Mouse (Mus musculus) heart, adult 9 months (tissue): ENCODE measurements around the gene Rbm6.
A peak's percentile ranks its signal among the peaks of the same experiment; 100 is the strongest.

Source experiments
- DNase-seq, 2 experiments: peaks; one replicate each; pipeline ENCODE4 v3.0.0; 2022; ENCODE audit warnings: low spot score in 2 of 2

Rbm6 gene

GRCm38 (mm10) chr9:107873137-107873536 lies at the start of gene Rbm6:
Rbm6 (minus strand) TSS chr9:107873237.
- DNase-seq = no peak

DNA sequence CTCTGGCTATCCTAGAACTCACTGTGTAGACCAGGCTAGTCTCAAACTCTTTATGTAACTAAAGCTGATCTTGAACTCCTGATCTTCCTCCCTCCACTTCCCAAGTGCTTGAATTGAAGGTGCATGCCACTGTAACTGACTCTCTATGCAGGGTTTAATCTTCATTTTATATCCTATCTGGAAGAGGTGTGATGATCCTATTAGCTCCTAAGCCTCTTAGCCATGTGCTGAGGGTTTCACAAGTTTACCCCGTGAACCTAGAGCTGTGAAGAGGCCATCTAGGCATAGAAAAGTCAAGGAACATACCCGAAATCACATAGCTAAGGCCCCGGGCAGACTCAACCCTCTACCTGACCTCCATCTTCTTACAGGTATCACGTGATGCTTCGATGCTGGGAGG lies 46.4 kb upstream of the Rbm6 start:
- no peak for DNase-seq

GRCm38 (mm10) chr9:107918884-107919283 lies 45.8 kb upstream of the Rbm6 start:
- no peak for DNase-seq

GRCm38 (mm10) chr9:107917895-107918608 lies 45.0 kb upstream of the Rbm6 start:
- DNase-seq = no peak

GRCm38 (mm10) chr9:107914764-107915420 lies 41.9 kb upstream of the Rbm6 start:
- DNase-seq = no peak

DNA sequence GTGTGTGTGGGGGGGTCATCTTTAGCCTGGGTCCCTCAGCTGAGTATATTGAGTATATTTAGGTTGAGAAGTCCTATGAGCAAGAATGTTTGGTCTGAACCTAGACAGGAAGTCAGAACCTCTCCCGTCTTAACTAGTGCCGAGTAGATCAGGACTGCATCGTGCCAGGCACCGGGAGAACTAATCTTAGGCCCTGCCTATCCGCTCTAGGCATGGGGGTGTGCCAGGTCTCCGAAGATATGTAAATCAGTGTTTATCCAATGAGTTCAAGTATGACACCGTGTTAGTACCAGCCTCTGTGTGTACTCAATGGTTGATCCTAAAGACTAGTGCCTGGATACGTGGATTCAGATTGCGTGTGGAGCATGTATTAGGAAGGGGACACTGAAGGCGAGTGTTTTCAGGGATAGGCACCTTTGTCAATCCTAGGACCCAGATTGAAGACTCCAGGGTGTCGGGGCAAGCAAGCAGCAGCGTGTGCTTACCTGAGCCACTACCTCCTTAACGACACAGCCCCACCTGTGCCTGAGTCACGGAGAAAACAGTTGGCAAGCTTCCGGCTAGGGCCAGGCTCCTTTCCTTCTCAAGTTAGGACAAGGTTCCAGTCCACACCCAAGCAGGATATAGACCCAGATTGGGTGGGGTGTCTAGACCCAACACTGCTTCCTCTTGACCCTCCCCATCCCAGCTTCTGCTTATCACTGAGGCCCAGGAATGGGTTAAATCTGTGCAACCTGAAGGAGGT lies 37.2 kb upstream of the Rbm6 start:
- no peak for DNase-seq

GRCm38 (mm10) chr9:107908410-107909158 lies 35.5 kb upstream of the Rbm6 start:
- peak; percentile 74 to 78 for DNase-seq

- no peak for DNase-seq
Observed at GRCm38 (mm10) chr9:107907801-107908120, 34.7 kb upstream of the Rbm6 start.

- DNase-seq = no peak
Observed at GRCm38 (mm10) chr9:107906967-107907800, 34.1 kb upstream of the Rbm6 start.

- DNase-seq = peak; percentile 80 to 86
Observed at GRCm38 (mm10) chr9:107906252-107906966, 33.4 kb upstream of the Rbm6 start, which contains the start of gene Mst1r. Mst1r (plus strand) TSS chr9:107906873.

GRCm38 (mm10) chr9:107904726-107905125 lies 31.7 kb upstream of the Rbm6 start:
- DNase-seq = peak; percentile 82 to 91

DNA sequence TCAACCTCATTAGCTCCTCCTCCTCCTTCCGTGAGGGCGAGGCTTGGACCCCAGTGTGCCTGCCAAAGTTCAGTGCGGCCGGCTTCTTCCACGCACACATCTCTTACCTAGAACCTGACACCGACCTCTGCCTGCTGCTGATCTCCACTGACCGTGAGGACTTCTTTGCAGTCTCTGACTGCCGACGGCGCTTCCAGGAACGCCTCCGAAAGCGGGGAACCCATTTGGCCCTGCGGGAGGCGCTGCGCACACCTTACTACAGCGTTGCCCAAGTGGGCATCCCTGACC lies 28.5 kb upstream of the Rbm6 start:
- DNase-seq = no peak

DNA sequence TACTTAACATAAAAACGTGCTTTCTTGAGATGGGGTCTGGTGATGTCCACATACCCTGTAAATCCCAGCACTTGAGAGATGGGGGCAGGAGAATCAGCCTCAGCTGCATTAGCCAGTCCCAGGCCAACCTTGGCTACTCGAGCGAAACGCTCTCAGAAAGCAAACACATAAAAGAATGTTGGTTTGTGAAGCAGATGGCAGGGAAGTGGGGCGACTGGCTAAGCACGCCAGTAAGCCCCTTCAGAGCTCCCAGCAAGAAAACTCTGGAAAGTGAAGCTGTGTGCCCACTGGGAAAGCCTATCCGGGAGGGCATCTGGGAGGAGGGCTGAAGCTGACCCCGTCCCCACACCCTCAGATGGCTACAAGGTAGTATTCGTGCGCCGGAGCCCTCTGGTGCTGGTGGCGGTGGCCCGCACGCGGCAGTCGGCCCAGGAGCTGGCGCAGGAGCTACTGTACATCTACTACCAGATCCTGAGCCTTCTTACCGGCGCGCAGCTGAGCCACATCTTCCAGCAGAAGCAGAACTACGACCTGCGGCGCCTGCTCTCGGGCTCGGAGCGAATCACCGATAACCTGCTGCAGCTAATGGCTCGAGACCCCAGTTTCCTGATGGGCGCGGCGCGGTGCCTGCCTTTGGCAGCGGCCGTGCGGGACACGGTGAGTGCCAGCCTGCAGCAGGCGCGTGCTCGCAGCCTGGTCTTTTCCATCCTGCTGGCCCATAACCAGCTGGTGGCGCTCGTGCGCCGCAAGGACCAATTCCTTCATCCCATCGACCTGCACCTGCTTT lies 28.0 kb upstream of the Rbm6 start:
- no peak for DNase-seq

- no peak for DNase-seq
Observed at GRCm38 (mm10) chr9:107899855-107900254, 26.8 kb upstream of the Rbm6 start.

DNA sequence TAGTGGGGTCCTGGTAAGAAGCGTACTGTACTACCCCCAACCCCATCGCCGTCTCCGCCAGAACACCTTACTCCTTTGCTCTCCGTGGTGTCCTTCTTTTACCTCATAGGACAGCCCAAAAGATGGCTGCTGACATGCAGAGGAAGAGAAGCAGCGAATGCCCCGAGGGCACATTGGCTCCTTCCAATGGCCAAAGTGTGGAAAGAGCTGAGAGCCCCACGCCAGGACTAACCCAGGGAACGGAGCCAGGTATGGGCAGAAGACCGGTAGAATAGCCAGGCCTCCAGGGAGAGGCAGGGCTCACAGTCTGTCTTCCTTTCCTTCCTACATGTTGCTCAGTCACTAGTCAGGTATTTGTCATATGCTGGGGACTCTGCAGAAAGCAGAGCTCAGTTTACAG lies 25.5 kb upstream of the Rbm6 start:
- DNase-seq = no peak

GRCm38 (mm10) chr9:107891023-107891422 lies 18.0 kb upstream of the Rbm6 start:
- no peak for DNase-seq

DNA sequence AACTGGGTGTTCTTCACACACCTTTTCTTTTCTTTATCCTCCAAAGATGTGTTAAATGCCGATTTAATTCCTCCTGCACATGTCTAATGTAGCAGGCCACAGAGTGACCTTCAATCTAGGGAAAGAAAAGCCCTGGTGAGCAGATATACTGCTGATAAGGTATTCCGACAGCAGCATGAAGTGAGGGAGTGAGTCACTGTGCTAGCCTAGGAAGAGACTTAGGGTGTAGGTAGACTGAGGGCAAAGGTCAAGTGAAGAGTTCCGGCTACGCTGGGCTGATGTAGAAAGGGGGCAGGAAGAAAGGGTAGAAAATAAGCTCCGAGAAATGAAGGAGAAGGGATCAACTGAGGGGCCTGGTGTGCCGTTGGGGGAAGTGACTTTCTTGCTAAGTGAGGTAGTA lies 17.2 kb upstream of the Rbm6 start:
- no peak for DNase-seq

- DNase-seq = no peak
Observed at GRCm38 (mm10) chr9:107888267-107888850, 15.3 kb upstream of the Rbm6 start.

GRCm38 (mm10) chr9:107887804-107888266 lies 14.8 kb upstream of the Rbm6 start, which contains the start of gene Mon1a:
Mon1a (plus strand) TSS chr9:107888151.
- peak; percentile 91 to 93 for DNase-seq
